Mouse (Mus musculus): ENCODE data around the gene Myo10.

The Myo10 gene

DNA sequence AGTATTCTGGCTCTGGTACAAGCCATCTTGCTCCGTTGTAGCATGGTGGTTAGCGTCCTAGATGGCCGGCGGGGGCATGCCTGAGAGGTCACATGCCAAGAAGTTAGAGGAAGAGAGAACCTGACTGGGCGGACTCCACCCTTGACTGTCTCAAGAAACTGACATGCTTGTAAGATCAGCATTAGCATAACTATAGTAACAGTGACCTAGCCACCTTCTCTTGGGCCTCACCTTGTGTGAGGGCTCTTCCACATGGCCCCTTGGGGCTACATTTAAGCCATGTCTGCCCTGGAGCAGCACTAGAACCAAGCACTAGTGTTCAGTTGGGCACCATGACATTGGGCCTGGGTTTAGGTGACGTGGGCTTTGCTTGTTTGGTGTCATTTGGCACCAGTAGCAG lies 102.2 kb downstream of the Myo10 start:
- no peak for DNase-seq (ENCODE audit: low read depth)

- no peak for DNase-seq (ENCODE audit: low read depth)
Observed at GRCm38 (mm10) chr15:25726814-25727213, 104.5 kb downstream of the Myo10 start.

GRCm38 (mm10) chr15:25728501-25728900 lies 106.2 kb downstream of the Myo10 start:
- no peak for DNase-seq (ENCODE audit: low read depth)

DNA sequence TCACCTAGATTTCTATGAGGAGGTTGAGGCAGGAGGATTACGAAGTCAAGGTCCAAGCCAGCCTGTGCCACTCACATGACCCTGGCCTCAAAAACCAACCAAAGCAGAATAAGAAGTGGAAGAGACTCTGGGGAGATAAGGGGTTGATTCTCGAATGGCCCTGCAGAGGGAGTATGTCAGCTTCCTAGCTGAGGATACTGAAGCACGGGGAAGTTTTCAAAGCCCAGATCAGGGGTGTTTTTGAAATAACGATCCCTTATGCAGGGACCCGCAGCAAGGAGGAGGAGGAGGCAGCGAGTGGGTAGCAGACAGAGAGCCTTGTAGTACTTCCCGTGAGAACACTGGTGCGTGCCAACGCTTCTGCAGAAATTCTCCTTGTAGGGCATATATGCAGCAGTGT lies 108.7 kb downstream of the Myo10 start:
- no peak for DNase-seq (ENCODE audit: low read depth)

DNA sequence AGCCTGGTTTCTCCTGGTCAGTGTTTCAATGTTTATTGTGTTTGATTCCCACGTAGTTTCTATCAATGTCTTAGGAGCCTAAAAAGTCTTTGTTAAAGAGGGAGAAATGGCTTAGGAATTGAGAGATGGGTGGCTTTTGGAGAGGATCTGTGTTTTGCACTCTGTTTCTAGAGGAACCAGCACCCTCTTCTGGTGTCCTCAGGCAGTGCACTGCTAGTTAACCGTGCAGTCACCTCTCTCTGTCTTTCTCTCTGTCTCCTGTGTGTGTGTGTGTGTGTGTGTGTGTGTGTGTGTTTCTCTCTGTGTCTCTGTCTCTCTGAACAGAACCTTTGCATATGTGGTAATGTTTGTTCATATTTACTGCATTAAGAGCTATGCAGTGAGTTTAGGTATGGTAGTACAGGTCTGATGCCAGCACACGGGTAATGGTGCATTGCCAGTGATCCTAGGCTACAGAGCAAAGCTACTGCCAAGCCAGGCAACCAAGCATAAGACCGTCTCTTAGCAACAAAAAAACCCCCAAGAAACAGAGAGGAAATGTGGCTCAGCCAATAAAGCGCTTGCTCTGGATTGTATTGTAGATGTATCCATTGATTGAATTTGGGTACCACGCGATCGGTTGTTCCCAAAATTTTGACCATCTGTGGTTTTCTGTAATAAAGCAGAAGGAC lies 110.6 kb downstream of the Myo10 start:
- no peak for DNase-seq (ENCODE audit: low read depth)

GRCm38 (mm10) chr15:25733739-25734430 lies 111.6 kb downstream of the Myo10 start:
- DNase-seq (ENCODE audit: low read depth): no peak

GRCm38 (mm10) chr15:25736531-25736930 lies 114.2 kb downstream of the Myo10 start:
- no peak for DNase-seq (ENCODE audit: low read depth)

DNA sequence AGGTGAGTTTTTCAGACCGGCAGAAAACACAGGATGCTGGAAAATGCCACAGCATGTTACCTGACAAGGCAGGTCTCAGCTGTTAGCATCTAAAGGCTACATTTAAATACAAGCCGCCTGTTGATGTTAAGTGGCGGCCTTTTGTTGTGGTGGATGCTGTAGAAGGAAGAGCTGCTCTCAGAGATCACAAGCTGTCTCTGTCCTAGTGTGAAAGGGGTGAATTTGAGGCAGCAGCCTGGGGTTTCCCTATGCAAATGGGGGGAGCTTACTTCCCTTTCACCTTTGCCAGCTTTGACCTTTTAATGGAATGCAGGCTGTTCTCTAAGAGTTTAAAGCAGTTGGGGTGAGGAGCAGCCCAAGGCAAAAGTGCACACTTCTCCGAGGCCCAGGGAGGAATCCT lies 117.9 kb downstream of the Myo10 start:
- DNase-seq (ENCODE audit: low read depth): peak; percentile 11

DNA sequence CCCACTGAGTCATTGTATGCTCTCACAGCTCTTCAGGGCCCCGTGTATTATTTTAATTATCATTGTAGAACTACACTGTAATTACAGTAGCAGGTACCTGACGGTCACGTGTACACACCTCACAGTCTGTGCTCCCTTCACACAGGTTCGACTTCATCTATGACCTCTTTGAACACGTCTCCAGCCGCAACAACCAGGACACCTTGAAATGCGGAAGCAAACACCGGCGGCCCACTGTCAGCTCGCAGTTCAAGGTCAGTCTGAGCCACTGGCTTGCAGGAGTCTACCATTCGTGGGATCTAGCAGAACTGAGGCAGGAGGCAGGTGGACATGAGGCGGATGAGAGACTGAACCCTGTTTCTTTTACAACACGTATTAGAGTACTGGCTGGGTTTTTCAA lies 119.9 kb downstream of the Myo10 start:
- DNase-seq (ENCODE audit: low read depth): no peak

GRCm38 (mm10) chr15:25751510-25751909 lies 129.2 kb downstream of the Myo10 start:
- DNase-seq (ENCODE audit: low read depth): no peak

DNA sequence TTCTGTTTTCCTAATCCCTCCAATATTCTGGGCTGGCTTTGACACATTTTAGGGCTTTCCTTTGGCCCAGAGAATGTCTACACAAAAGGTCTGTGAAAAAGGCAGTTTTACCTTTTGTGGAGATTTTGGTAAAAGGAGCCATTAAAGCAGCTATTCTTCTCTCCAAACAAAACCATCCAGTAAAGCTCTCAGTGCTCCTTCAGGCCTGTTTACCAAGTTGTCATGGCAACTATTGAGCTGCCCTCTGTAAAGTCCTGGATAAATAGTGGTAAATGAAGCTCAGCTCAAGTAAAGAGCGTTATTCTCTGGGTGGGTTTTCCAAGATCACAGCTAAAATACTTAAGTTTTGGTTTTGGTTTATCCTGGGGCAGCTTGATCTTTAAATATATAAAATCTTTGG lies 130.3 kb downstream of the Myo10 start:
- no peak for DNase-seq (ENCODE audit: low read depth)

DNA sequence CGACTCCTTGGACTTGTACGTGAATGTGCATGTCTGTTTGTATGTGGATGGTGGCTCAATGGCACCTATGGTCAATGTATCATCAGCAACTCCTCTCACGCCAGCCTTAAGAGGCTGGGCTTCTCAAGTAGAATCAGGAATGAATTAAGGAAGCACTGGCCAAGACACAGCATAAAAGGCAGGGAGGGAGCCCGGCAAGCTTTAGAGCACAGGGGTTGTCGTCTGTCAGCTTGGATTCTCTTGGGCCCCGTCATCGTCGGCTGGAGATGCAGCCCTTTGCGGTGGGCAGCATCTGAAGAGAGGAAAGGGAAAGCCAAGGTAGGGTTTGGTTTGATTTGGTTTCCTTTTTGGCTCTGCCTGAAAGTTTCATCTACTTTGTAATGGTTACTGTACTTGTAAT lies 130.7 kb downstream of the Myo10 start:
- no peak for DNase-seq (ENCODE audit: low read depth)

GRCm38 (mm10) chr15:25753878-25754277 lies 131.6 kb downstream of the Myo10 start:
- no peak for DNase-seq (ENCODE audit: low read depth)

- no peak for DNase-seq (ENCODE audit: low read depth)
Observed at GRCm38 (mm10) chr15:25754342-25754951, 132.1 kb downstream of the Myo10 start.

- no peak for DNase-seq (ENCODE audit: low read depth)
Observed at GRCm38 (mm10) chr15:25755536-25755935, 133.2 kb downstream of the Myo10 start.

GRCm38 (mm10) chr15:25756072-25756471 lies 133.7 kb downstream of the Myo10 start:
- no peak for DNase-seq (ENCODE audit: low read depth)

- no peak for DNase-seq (ENCODE audit: low read depth)
Observed at GRCm38 (mm10) chr15:25758037-25758436, 135.7 kb downstream of the Myo10 start.

GRCm38 (mm10) chr15:25758500-25759086 lies 136.3 kb downstream of the Myo10 start:
- DNase-seq (ENCODE audit: low read depth): no peak

- DNase-seq (ENCODE audit: low read depth): no peak
Observed at GRCm38 (mm10) chr15:25760304-25760703, 138.0 kb downstream of the Myo10 start.

GRCm38 (mm10) chr15:25761049-25761448 lies 138.7 kb downstream of the Myo10 start:
- DNase-seq (ENCODE audit: low read depth): no peak

- no peak for DNase-seq (ENCODE audit: low read depth)
Observed at GRCm38 (mm10) chr15:25761800-25762211, 139.5 kb downstream of the Myo10 start.

- DNase-seq (ENCODE audit: low read depth): no peak
Observed at GRCm38 (mm10) chr15:25762306-25762705, 140.0 kb downstream of the Myo10 start.

DNA sequence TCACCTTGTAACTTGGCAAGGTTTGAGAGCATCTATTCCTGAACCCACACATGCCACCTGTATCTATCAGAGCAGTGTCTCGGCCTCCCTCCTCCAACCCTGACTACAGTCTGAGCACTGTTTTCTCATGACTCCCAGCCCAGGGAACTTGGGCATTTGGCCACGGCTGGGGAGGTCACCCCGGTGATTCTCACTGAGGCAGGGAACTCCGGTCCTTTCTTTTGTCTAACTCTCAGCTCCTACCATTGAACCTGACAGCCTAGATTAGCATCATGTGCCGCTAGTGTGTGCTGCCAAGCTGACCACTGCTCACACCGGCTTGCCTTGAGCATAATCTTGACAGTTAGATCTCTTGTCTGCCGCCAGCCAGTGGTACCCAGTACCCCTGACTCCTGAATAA lies 140.8 kb downstream of the Myo10 start:
- no peak for DNase-seq (ENCODE audit: low read depth)

Measured in induced T-regulatory cell, adult 2 months (primary cell).